ENCODE assay signal across 9 mouse cellular contexts in genomic region chr19:6267306-6268169, GRCm38 (mm10). TPM values are rescaled to one million over a fixed set of nuclear protein-coding genes. Genes with fewer than 3 reads are reported as not detected.
DNase-seq lines count a peak whose midpoint lies in the region; ATAC-seq and TF ChIP-seq lines count a peak whose summit lies in the region.
"Had no signal": no experiment of that assay in that cellular context is flagged by ENCODE, and none has a peak within 500 bp of the region (broad histone marks: within the 10 kb centered on the region; RNA-seq: fewer than 3 reads in every experiment).

No protein-coding gene starts in this region.

- H3K27me3 ChIP-seq in kidney, embryonic 16.5 days (ENCODE audit: insufficient read depth, low read length), result no peaks in the 10 kb centered on the region
- H3K27me3 ChIP-seq in hindbrain, postnatal 0 days (ENCODE audit: insufficient read depth, low read length), result no peaks in the 10 kb centered on the region
- H3K27me3 ChIP-seq in megakaryocyte, embryonic 14.5 days (replicated peaks), result peaks cover 4% of the 10 kb centered on the region

- no peaks in the 10 kb centered on the region; the same call in 1 of the 2 replicates for H3K36me3 ChIP-seq in kidney, embryonic 16.5 days (ENCODE audit: insufficient read depth, low read length)
- no peaks in the 10 kb centered on the region; the same call in 1 of the 2 replicates for H3K36me3 ChIP-seq in hindbrain, postnatal 0 days (ENCODE audit: insufficient read depth, low read length)
- H3K36me3 ChIP-seq in megakaryocyte, embryonic 14.5 days (replicated peaks; ENCODE audit: low read length), result peaks cover 8% of the 10 kb centered on the region

- H3K9ac ChIP-seq in kidney, embryonic 16.5 days (replicated peaks; ENCODE audit: low read length), result peak overlapping the region; percentile 29; the same call in 1 of the 2 replicates
- H3K9ac ChIP-seq in hindbrain, postnatal 0 days (replicated peaks; ENCODE audit: low read length), result no peak overlapping the region
- H3K9ac ChIP-seq: forebrain, postnatal 0 days had no signal

- ATAC-seq in kidney, embryonic 16.5 days (ENCODE audit: low FRiP score, low TSS enrichment), result no peak
- no peak for ATAC-seq in hindbrain, postnatal 0 days
- ATAC-seq in activated CD4-positive, CD25-positive, alpha-beta regulatory T cell, adult 4 months, result no peak

- H3K4me3 ChIP-seq in kidney, embryonic 16.5 days (ENCODE audit: low read length), result no peak overlapping the region
- H3K4me3 ChIP-seq in hindbrain, postnatal 0 days (ENCODE audit: low read length), result no peak overlapping the region
- H3K4me3 ChIP-seq in megakaryocyte, embryonic 14.5 days (replicated peaks), result peak overlapping the region; percentile 44

- H3K9me3 ChIP-seq in kidney, embryonic 16.5 days (ENCODE audit: low read length), result no peaks in the 10 kb centered on the region
- H3K9me3 ChIP-seq in hindbrain, postnatal 0 days (ENCODE audit: low read length), result no peaks in the 10 kb centered on the region
- no peaks in the 10 kb centered on the region for H3K9me3 ChIP-seq in megakaryocyte, embryonic 14.5 days

- WGBS in kidney, embryonic 16.5 days, result 21% methylated on average over 11 of the region's 11 CpGs
- 42% methylated on average over 11 of the region's 11 CpGs for WGBS in hindbrain, postnatal 0 days

- no peak for DNase-seq in kidney, postnatal 14 days
- DNase-seq in cerebellum, adult 8-10 months, result peak; percentile 92
- DNase-seq in hindbrain, postnatal 0 days (ENCODE audit: low spot score), result peak; percentile 47
- no peak for DNase-seq in c-Kit-positive CD71-positive TER-119-positive erythroid progenitor cells, embryonic 14.5 days (ENCODE audit: low spot score)
- DNase-seq in urinary bladder, adult 2 months (ENCODE audit: low spot score), result no peak

- TF ChIP-seq CTCF in hindbrain, postnatal 0 days (IDR thresholded peaks at IDR 0.05; ENCODE audit: low read depth), result no peak

- H3K4me2 ChIP-seq in kidney, embryonic 16.5 days (replicated peaks; ENCODE audit: low read depth, low read length), result no peak overlapping the region
- no peak overlapping the region for H3K4me2 ChIP-seq in hindbrain, postnatal 0 days (ENCODE audit: low read depth, low read length)

- H3K27ac ChIP-seq in kidney, embryonic 16.5 days (ENCODE audit: low read length), result no peak overlapping the region
- peak overlapping the region; percentile 58; the same call in 1 of the 2 replicates for H3K27ac ChIP-seq in hindbrain, postnatal 0 days

- peaks cover 9% of the 10 kb centered on the region; the same call in 1 of the 2 replicates for H3K4me1 ChIP-seq in kidney, embryonic 16.5 days (ENCODE audit: insufficient read depth, low read length)
- H3K4me1 ChIP-seq in hindbrain, postnatal 0 days (ENCODE audit: insufficient read depth, low read length), result no peaks in the 10 kb centered on the region
- peaks cover 54% of the 10 kb centered on the region for H3K4me1 ChIP-seq in megakaryocyte, embryonic 14.5 days

RNA-seq across cellular contexts. Expression of gene Ehd1, which starts 9.0 kb away (rescaled TPM):
- polyA plus RNA-seq in kidney, embryonic 16.5 days (2015; fragmentation: Nextera tagmentation; extraction: Ambion mirVana), result 84.2 and 89.5 TPM in 2 replicates
- total RNA-seq in hindbrain, postnatal 0 days (2014; rRNA removed), result 127 and 135 TPM in 2 replicates
- 76.5 and 77.5 TPM in 2 replicates for polyA plus RNA-seq in hindbrain, postnatal 0 days (2015; fragmentation: Nextera tagmentation; extraction: Ambion mirVana)
- polyA plus RNA-seq in megakaryocyte, embryonic 14.5 days (2012; ENCODE audit: insufficient read depth, low replicate concordance), result 474 and 728 TPM in 2 replicates
- 10 to 100 TPM; 11.0 to 15.2 TPM for polyA plus RNA-seq in activated CD4-positive, CD25-positive, alpha-beta regulatory T cell, adult 4 months (2017; shearing (Covaris generic))
- 73.6 and 86.5 TPM in 2 replicates for polyA plus RNA-seq in urinary bladder, adult 2 months (2012; rRNA removed)

RNA-seq across cellular contexts. Expression of gene Atg2a, which starts 26.1 kb away (rescaled TPM):
- polyA plus RNA-seq in kidney, embryonic 16.5 days (2015; fragmentation: Nextera tagmentation; extraction: Ambion mirVana), result 12.1 and 13.1 TPM in 2 replicates
- 38.7 and 43.4 TPM in 2 replicates for total RNA-seq in hindbrain, postnatal 0 days (2014; rRNA removed)
- polyA plus RNA-seq in hindbrain, postnatal 0 days (2015; fragmentation: Nextera tagmentation; extraction: Ambion mirVana), result 7.6 and 8.9 TPM in 2 replicates
- polyA plus RNA-seq in megakaryocyte, embryonic 14.5 days (2012; ENCODE audit: insufficient read depth, low replicate concordance), result 34.7 and 62.6 TPM in 2 replicates
- polyA plus RNA-seq in activated CD4-positive, CD25-positive, alpha-beta regulatory T cell, adult 4 months (2017; shearing (Covaris generic)), result 10 to 100 TPM in 1 of 2 experiments, 1 to 10 TPM in 1; 7.4 to 17.2 TPM
- polyA plus RNA-seq in urinary bladder, adult 2 months (2012; rRNA removed), result 11.4 and 15.7 TPM in 2 replicates

RNA-seq across cellular contexts. Expression of gene Ppp2r5b, which starts 31.9 kb away (rescaled TPM):
- 27.5 and 31.0 TPM in 2 replicates for polyA plus RNA-seq in kidney, embryonic 16.5 days (2015; fragmentation: Nextera tagmentation; extraction: Ambion mirVana)
- total RNA-seq in hindbrain, postnatal 0 days (2014; rRNA removed), result 272 and 321 TPM in 2 replicates
- polyA plus RNA-seq in hindbrain, postnatal 0 days (2015; fragmentation: Nextera tagmentation; extraction: Ambion mirVana), result 149 and 160 TPM in 2 replicates
- 26.0 and 29.6 TPM in 2 replicates for polyA plus RNA-seq in megakaryocyte, embryonic 14.5 days (2012; ENCODE audit: insufficient read depth, low replicate concordance)
- polyA plus RNA-seq in activated CD4-positive, CD25-positive, alpha-beta regulatory T cell, adult 4 months (2017; shearing (Covaris generic)), result 1 to 10 TPM; 1.4 to 1.5 TPM
- 31.0 and 38.3 TPM in 2 replicates for polyA plus RNA-seq in urinary bladder, adult 2 months (2012; rRNA removed)

RNA-seq across cellular contexts. Expression of gene Cdc42bpg, which starts 38.7 kb away (rescaled TPM):
- polyA plus RNA-seq in kidney, embryonic 16.5 days (2015; fragmentation: Nextera tagmentation; extraction: Ambion mirVana), result 0.80 and 1.5 TPM in 2 replicates
- 3.1 and 6.0 TPM in 2 replicates for total RNA-seq in hindbrain, postnatal 0 days (2014; rRNA removed)
- 0.29 and 0.33 TPM in 2 replicates for polyA plus RNA-seq in hindbrain, postnatal 0 days (2015; fragmentation: Nextera tagmentation; extraction: Ambion mirVana)
- polyA plus RNA-seq in megakaryocyte, embryonic 14.5 days (2012; ENCODE audit: insufficient read depth, low replicate concordance), result 4.8 and 6.6 TPM in 2 replicates
- under 1 TPM; 0.11 to 0.17 TPM for polyA plus RNA-seq in activated CD4-positive, CD25-positive, alpha-beta regulatory T cell, adult 4 months (2017; shearing (Covaris generic))
- polyA plus RNA-seq in urinary bladder, adult 2 months (2012; rRNA removed), result 22.7 and 27.0 TPM in 2 replicates

RNA-seq across cellular contexts. Expression of gene Gpha2, which starts 41.4 kb away (rescaled TPM):
- polyA plus RNA-seq in kidney, embryonic 16.5 days (2015; fragmentation: Nextera tagmentation; extraction: Ambion mirVana), result 0.73 and 1.4 TPM in 2 replicates
- total RNA-seq in hindbrain, postnatal 0 days (2014; rRNA removed), result not detected in 2 replicates
- 0.39 and 0.60 TPM in 2 replicates for polyA plus RNA-seq in hindbrain, postnatal 0 days (2015; fragmentation: Nextera tagmentation; extraction: Ambion mirVana)
- not detected in 2 replicates for polyA plus RNA-seq in megakaryocyte, embryonic 14.5 days (2012; ENCODE audit: insufficient read depth, low replicate concordance)
- polyA plus RNA-seq in activated CD4-positive, CD25-positive, alpha-beta regulatory T cell, adult 4 months (2017; shearing (Covaris generic)), result not detected
- polyA plus RNA-seq in urinary bladder, adult 2 months (2012; rRNA removed), result 0.31 and 0.83 TPM in 2 replicates
- total RNA-seq: forebrain, postnatal 0 days had no signal
- polyA plus RNA-seq: forebrain, postnatal 0 days had no signal

Comparison
In these comparisons a context has a peak if more than half of its experiments do, and no peak if none do; other contexts are left out.
1. DNase-seq: peak in cerebellum, adult 8-10 months (single experiment) and hindbrain, postnatal 0 days (single experiment); none in kidney, postnatal 14 days (single experiment), c-Kit-positive CD71-positive TER-119-positive erythroid progenitor cells, embryonic 14.5 days (single experiment) and urinary bladder, adult 2 months (single experiment).
2. RNA of gene Ppp2r5b, which starts 31.9 kb away (polyA plus RNA-seq): 149 to 160 TPM in hindbrain, postnatal 0 days, 31.0 to 38.3 TPM in urinary bladder, adult 2 months, 27.5 to 31.0 TPM in kidney, embryonic 16.5 days and 26.0 to 29.6 TPM in megakaryocyte, embryonic 14.5 days; 1.4 to 1.5 TPM in activated CD4-positive, CD25-positive, alpha-beta regulatory T cell, adult 4 months; every median in the first group is over 10 times any median in the second.